Mouse (Mus musculus) limb, embryonic 11.5 days (tissue): Measurements from ENCODE around the gene Sds. TPM values are rescaled to one million over a fixed set of nuclear protein-coding genes. Genes with fewer than 3 reads are reported as not detected.
A peak's percentile ranks its signal among the peaks of the same experiment; 100 is the strongest.

Experiments used
- ATAC-seq: fragments of 200-750 bp; cut with Nextera tagmentation; 2 replicates; pipeline ENCODE4 v1.8.0; 2017; ENCODE audit warnings: low read depth; ENCODE audit not compliant: insufficient number of reproducible peaks, low FRiP score, low TSS enrichment
- DNase-seq: peaks from one replicate; pipeline ENCODE4 v3.0.0-alpha.2; 2015; ENCODE audit warnings: low spot score
- H3K27ac ChIP-seq: fragments of 300-500 bp; sonication (generic); replicated peaks from 2 replicates; pipeline ENCODE4 v1.5.1; 2014; ENCODE audit warnings: low read depth, mild to moderate bottlenecking, low read length
- H3K27me3 ChIP-seq: fragments of 300-500 bp; sonication (generic); 2 replicates; pipeline ENCODE4 v1.6.1; 2014; ENCODE audit warnings: mild to moderate bottlenecking, low read length, mixed read lengths; ENCODE audit not compliant: control insufficient read depth, insufficient read depth
- H3K36me3 ChIP-seq: fragments of 300-500 bp; sonication (generic); 2 replicates; pipeline ENCODE4 v1.6.1; 2014; ENCODE audit warnings: mild to moderate bottlenecking, low read length, moderate library complexity, mixed read lengths; ENCODE audit not compliant: control insufficient read depth, insufficient read depth
- H3K4me1 ChIP-seq: fragments of 300-500 bp; sonication (generic); 2 replicates; pipeline ENCODE4 v1.6.1; 2014; ENCODE audit warnings: low read length, mixed read lengths; ENCODE audit not compliant: control insufficient read depth, insufficient read depth
- H3K4me2 ChIP-seq: fragments of 300-500 bp; sonication (generic); 2 replicates; pipeline ENCODE4 v1.6.1; 2014; ENCODE audit warnings: low read depth, mild to moderate bottlenecking, moderate library complexity; ENCODE audit not compliant: severe bottlenecking
- H3K4me3 ChIP-seq: fragments of 300-500 bp; sonication (generic); 2 replicates; pipeline ENCODE4 v1.5.1; 2014; ENCODE audit warnings: low read depth, low read length
- H3K9ac ChIP-seq: fragments of 300-500 bp; sonication (generic); 2 replicates; pipeline ENCODE4 v1.6.1; 2014; ENCODE audit warnings: mild to moderate bottlenecking, low read length
- H3K9me3 ChIP-seq: fragments of 300-500 bp; sonication (generic); 2 replicates; pipeline ENCODE4 v1.6.1; 2016; ENCODE audit warnings: low read length; ENCODE audit not compliant: control insufficient read depth
- WGBS: fragments of 180-500 bp; shearing (Covaris S2); extraction: QIAGEN DNeasy Blood & Tissue Kit; methylation state at CpG from one replicate; pipeline ENCODE4 v1.1.7; 2014; 5-methylcytosine and 5-hydroxymethylcytosine counted together
- polyA plus RNA-seq: library from polyadenylated mRNA; unstranded; fragments of >200 nt; fragmentation: Nextera tagmentation; extraction: Ambion mirVana; gene quantifications from 2 replicates; pipeline ENCODE4 v1.2.1, GENCODE M21; 2014

Gene Sds
- polyA plus RNA-seq, 1 experiment from 2014 or later: not detected

- ATAC-seq (no peak), DNase-seq (no peak)
- H3K4me3 ChIP-seq: no peak overlapping the region
- H3K9ac ChIP-seq: no peak overlapping the region
- no peaks in the 10 kb centered on the region for H3K27me3 ChIP-seq
- no peak overlapping the region for H3K27ac ChIP-seq
- no peak overlapping the region for H3K4me2 ChIP-seq
- 0 out of 2 replicates have a peak, but pooled peaks cover 2% of the 10 kb centered on the region for H3K4me1 ChIP-seq
- no peaks in the 10 kb centered on the region for H3K36me3 ChIP-seq
- no peaks in the 10 kb centered on the region for H3K9me3 ChIP-seq
- 73% methylated on average over 5 of the region's 5 CpGs for WGBS
These were observed 8.0 kb upstream of the Sds start for GRCm38 (mm10) chr5:120468336-120468735.

- Histone ChIP-seq H3K27me3 (no peaks in the 10 kb centered on the region), H3K27ac (no peak overlapping the region), H3K4me1 (0 out of 2 replicates have a peak, but pooled peaks cover 2% of the 10 kb centered on the region), H3K4me3 (no peak overlapping the region), H3K36me3 (no peaks in the 10 kb centered on the region), H3K4me2 (no peak overlapping the region), H3K9me3 (no peaks in the 10 kb centered on the region), H3K9ac (no peak overlapping the region)
- ATAC-seq (no peak), DNase-seq (no peak)
- WGBS: 83% methylated on average over 6 of the region's 6 CpGs
These were observed 7.5 kb upstream of the Sds start for GRCm38 (mm10) chr5:120468830-120469229.

- no peak overlapping the region for H3K9ac ChIP-seq
- no peaks in the 10 kb centered on the region for H3K36me3 ChIP-seq
- H3K9me3 ChIP-seq: no peaks in the 10 kb centered on the region
- no peak overlapping the region for H3K4me3 ChIP-seq
- ATAC-seq (0 out of 2 replicates have a peak, but pooled peaks have one; percentile 55), DNase-seq (no peak)
- H3K27me3 ChIP-seq: no peaks in the 10 kb centered on the region
- no peak overlapping the region for H3K27ac ChIP-seq
- H3K4me2 ChIP-seq: no peak overlapping the region
- 44% methylated on average over 4 of the region's 4 CpGs for WGBS
- 0 out of 2 replicates have a peak, but pooled peaks cover 5% of the 10 kb centered on the region for H3K4me1 ChIP-seq
These were observed 4.8 kb upstream of the Sds start for GRCm38 (mm10) chr5:120471538-120471937.

- H3K9me3 ChIP-seq: no peaks in the 10 kb centered on the region
- H3K27me3 ChIP-seq: no peaks in the 10 kb centered on the region
- WGBS: 79% methylated on average over 8 of the region's 8 CpGs
- no peak within 1 kb of the TSS for H3K4me2 ChIP-seq
- H3K36me3 ChIP-seq: no peaks in the 10 kb centered on the region
- H3K4me3 ChIP-seq: no peak within 1 kb of the TSS
- no peak within 1 kb of the TSS for H3K9ac ChIP-seq
- DNase-seq: no peak
- no peak within 1 kb of the TSS for H3K27ac ChIP-seq
- ATAC-seq: no peak
- H3K4me1 ChIP-seq: 0 out of 2 replicates have a peak, but pooled peaks cover 5% of the 10 kb centered on the region
These were observed 3.6 kb upstream of the Sds start, which contains the start of gene Sdsl for GRCm38 (mm10) chr5:120472770-120473169. Gene Sdsl, minus strand, starts transcription at chr5:120472810.

GRCm38 (mm10) chr5:120473361-120473760 lies 3.0 kb upstream of the Sds start:
- no peaks in the 10 kb centered on the region for H3K27me3 ChIP-seq
- DNase-seq (no peak), ATAC-seq (no peak)
- H3K4me2 ChIP-seq: no peak overlapping the region
- H3K4me3 ChIP-seq: no peak overlapping the region
- WGBS: 96% methylated on average over 2 of the region's 2 CpGs
- H3K9me3 ChIP-seq: no peaks in the 10 kb centered on the region
- H3K27ac ChIP-seq: no peak overlapping the region
- no peak overlapping the region for H3K9ac ChIP-seq
- H3K36me3 ChIP-seq: no peaks in the 10 kb centered on the region
- 0 out of 2 replicates have a peak, but pooled peaks cover 5% of the 10 kb centered on the region for H3K4me1 ChIP-seq

- Histone ChIP-seq H3K4me2 (no peak overlapping the region), H3K27me3 (no peaks in the 10 kb centered on the region), H3K4me1 (0 out of 2 replicates have a peak, but pooled peaks cover 5% of the 10 kb centered on the region), H3K27ac (no peak overlapping the region), H3K36me3 (no peaks in the 10 kb centered on the region), H3K4me3 (no peak overlapping the region), H3K9me3 (no peaks in the 10 kb centered on the region), H3K9ac (no peak overlapping the region; the same call in 1 of the 2 replicates)
- WGBS: 53% methylated on average over 8 of the region's 8 CpGs
- DNase-seq (no peak), ATAC-seq (no peak)
These were observed 465 bp upstream of the Sds start for GRCm38 (mm10) chr5:120475861-120476260.

- Histone ChIP-seq H3K4me1 (0 out of 2 replicates have a peak, but pooled peaks cover 3% of the 10 kb centered on the region), H3K4me3 (no peak overlapping the region), H3K27ac (no peak overlapping the region), H3K9ac (no peak overlapping the region), H3K9me3 (no peaks in the 10 kb centered on the region), H3K27me3 (no peaks in the 10 kb centered on the region), H3K36me3 (no peaks in the 10 kb centered on the region), H3K4me2 (no peak overlapping the region)
- ATAC-seq: no peak
- WGBS: 96% methylated on average over 5 of the region's 5 CpGs
- no peak for DNase-seq
These were observed 1.7 kb downstream of the Sds start for GRCm38 (mm10) chr5:120477993-120478392.

GRCm38 (mm10) chr5:120479538-120479937 lies 3.2 kb downstream of the Sds start:
- no peaks in the 10 kb centered on the region for H3K27me3 ChIP-seq
- H3K4me3 ChIP-seq: no peak overlapping the region
- ATAC-seq (no peak), DNase-seq (no peak)
- no peaks in the 10 kb centered on the region for H3K36me3 ChIP-seq
- no peak overlapping the region for H3K9ac ChIP-seq
- H3K9me3 ChIP-seq: no peaks in the 10 kb centered on the region
- 72% methylated on average over 4 of the region's 4 CpGs for WGBS
- H3K27ac ChIP-seq: no peak overlapping the region
- no peak overlapping the region for H3K4me2 ChIP-seq
- H3K4me1 ChIP-seq: 0 out of 2 replicates have a peak, but pooled peaks cover 3% of the 10 kb centered on the region

- Histone ChIP-seq H3K4me2 (no peak overlapping the region), H3K36me3 (0 out of 2 replicates have a peak, but pooled peaks cover 2% of the 10 kb centered on the region), H3K27ac (no peak overlapping the region), H3K9me3 (no peaks in the 10 kb centered on the region), H3K27me3 (no peaks in the 10 kb centered on the region), H3K4me3 (no peak overlapping the region), H3K4me1 (0 out of 2 replicates have a peak, but pooled peaks cover 3% of the 10 kb centered on the region), H3K9ac (no peak overlapping the region)
- DNase-seq (no peak), ATAC-seq (no peak)
- WGBS: 71% methylated on average over 9 of the region's 9 CpGs
These were observed 4.9 kb downstream of the Sds start for GRCm38 (mm10) chr5:120481205-120481604.
